Mouse (Mus musculus) limb, embryonic 12.5 days (tissue): ENCODE measurements around the gene Rbfox3. TPM values are rescaled to one million over a fixed set of nuclear protein-coding genes. Genes with fewer than 3 reads are reported as not detected.
"Not testable (repeated sequence)": the region's sequence is repeated elsewhere in the genome, so short reads cannot be mapped to it uniquely, and the experiment has no call there.

ENCODE experiments used
- ATAC-seq: fragments of 200-750 bp; cut with Nextera tagmentation; 2 replicates; pipeline ENCODE4 v1.8.0; 2017; ENCODE audit warnings: low read depth, moderate TSS enrichment; ENCODE audit not compliant: insufficient number of reproducible peaks, insufficient read depth, low FRiP score, low TSS enrichment
- H3K27ac ChIP-seq: fragments of 300-500 bp; sonication (generic); 2 replicates; pipeline ENCODE4 v1.5.1; 2016; ENCODE audit warnings: mild to moderate bottlenecking, moderate library complexity
- H3K27me3 ChIP-seq: fragments of 300-500 bp; sonication (generic); 2 replicates; pipeline ENCODE4 v1.6.1; 2016; ENCODE audit warnings: mild to moderate bottlenecking, moderate library complexity
- H3K36me3 ChIP-seq: fragments of 300-500 bp; sonication (generic); 2 replicates; pipeline ENCODE4 v1.6.1; 2016; ENCODE audit warnings: mild to moderate bottlenecking, moderate library complexity
- H3K4me1 ChIP-seq: fragments of 300-500 bp; sonication (generic); replicated peaks from 2 replicates; pipeline ENCODE4 v1.6.1; 2016
- H3K4me2 ChIP-seq: fragments of 300-500 bp; sonication (generic); 2 replicates; pipeline ENCODE4 v1.6.1; 2016; ENCODE audit warnings: mild to moderate bottlenecking, moderate library complexity
- H3K4me3 ChIP-seq: fragments of 300-500 bp; sonication (generic); replicated peaks from 2 replicates; pipeline ENCODE4 v1.5.1; 2016; ENCODE audit warnings: mild to moderate bottlenecking
- H3K9ac ChIP-seq: fragments of 300-500 bp; sonication (generic); replicated peaks from 2 replicates; pipeline ENCODE4 v1.6.1; 2016; ENCODE audit warnings: mild to moderate bottlenecking, moderate library complexity
- H3K9me3 ChIP-seq: fragments of 300-500 bp; sonication (generic); 2 replicates; pipeline ENCODE4 v1.6.1; 2016; ENCODE audit warnings: mild to moderate bottlenecking, moderate library complexity
- WGBS: fragments of 180-500 bp; shearing (Covaris S2); methylation state at CpG from one replicate; pipeline ENCODE4 v1.1.7; 2016; 5-methylcytosine and 5-hydroxymethylcytosine counted together
- polyA plus RNA-seq: library from polyadenylated mRNA; unstranded; fragments of >200 nt; fragmentation: Nextera tagmentation; extraction: Ambion mirVana; gene quantifications from 2 replicates; pipeline ENCODE4 v1.2.1, GENCODE M21; 2016

Rbfox3 gene
- polyA plus RNA-seq, 1 experiment from 2014 or later: 3.9 TPM

DNA sequence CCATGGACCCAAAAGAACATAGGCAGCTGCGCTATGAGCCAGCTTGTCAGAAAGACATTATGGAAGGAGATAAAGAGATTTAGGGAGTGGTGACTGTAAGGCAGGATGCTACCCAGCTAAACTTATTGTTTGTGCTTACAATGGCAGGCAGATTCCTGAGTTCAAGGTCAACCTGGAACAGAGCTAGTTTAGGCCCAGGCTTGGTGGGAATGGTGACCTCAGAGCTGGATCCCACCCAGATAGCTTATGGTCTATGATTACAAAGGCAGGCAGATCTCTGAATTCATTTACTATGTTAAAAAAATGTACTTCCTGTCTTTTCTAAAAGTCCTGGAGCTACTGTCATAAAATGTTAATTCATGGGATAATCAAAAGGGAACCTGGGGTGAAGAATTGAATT is 123.3 kb downstream of the Rbfox3 start:
- Histone ChIP-seq H3K27me3 (no peaks in the 10 kb centered on the region), H3K4me1 (peaks cover 12% of the 10 kb centered on the region), H3K4me2 (no peak overlapping the region), H3K36me3 (no peaks in the 10 kb centered on the region), H3K9me3 (peaks cover 6% of the 10 kb centered on the region; the same call in 1 of the 2 replicates), H3K9ac (no peak overlapping the region), H3K27ac (no peak overlapping the region), H3K4me3 (no peak overlapping the region)
- WGBS: 87% methylated on average over 1 of the region's 1 CpGs
- no peak for ATAC-seq

DNA sequence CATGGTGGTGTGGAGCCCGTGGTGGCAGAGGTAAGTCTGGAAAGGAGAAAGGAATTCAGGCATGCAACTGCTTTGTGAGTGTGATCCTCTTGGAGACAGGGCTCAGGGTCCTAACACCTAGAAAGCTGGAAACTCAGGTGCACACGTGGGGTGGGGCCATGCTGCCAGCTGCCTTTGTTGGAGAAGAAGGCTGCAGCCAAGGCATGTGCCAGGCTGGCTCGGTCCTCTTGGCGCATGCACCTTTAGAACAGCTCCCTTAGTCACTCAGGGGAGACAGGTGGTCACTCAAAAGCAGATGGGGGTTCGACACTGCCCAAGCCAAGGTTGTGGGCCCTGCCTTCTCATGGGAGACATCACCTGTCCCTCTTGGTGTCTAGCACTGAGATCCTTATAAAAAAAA is 128.7 kb downstream of the Rbfox3 start:
- Histone ChIP-seq H3K36me3 (no peaks in the 10 kb centered on the region), H3K4me3 (no peak overlapping the region), H3K9me3 (peaks cover 1% of the 10 kb centered on the region; the same call in 1 of the 2 replicates), H3K4me2 (no peak overlapping the region), H3K4me1 (no peaks in the 10 kb centered on the region), H3K9ac (no peak overlapping the region), H3K27ac (no peak overlapping the region), H3K27me3 (no peaks in the 10 kb centered on the region)
- ATAC-seq: no peak
- 90% methylated on average over 5 of the region's 5 CpGs for WGBS

DNA sequence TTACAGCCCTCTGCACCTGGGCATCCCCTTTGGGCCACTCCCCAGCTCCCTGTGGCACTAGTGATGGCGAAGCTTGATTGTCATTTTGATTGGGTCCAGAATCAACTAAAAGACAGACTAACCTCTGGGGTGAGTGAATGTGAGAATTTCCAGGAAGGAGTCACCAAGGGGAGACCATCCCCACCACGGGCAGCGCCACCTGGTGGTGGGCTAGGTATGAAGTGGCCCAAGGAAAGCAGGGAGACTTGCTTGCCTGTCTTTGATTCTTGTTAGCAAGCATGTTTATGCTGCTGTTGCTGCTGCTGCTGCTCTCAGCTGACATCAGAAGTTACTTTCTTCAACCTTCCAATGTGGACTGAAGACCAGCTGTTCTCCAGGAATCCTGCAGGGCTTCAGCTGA is 135.6 kb downstream of the Rbfox3 start:
- no peak overlapping the region for H3K9ac ChIP-seq
- ATAC-seq: no peak
- H3K27ac ChIP-seq: no peak overlapping the region
- no peak overlapping the region for H3K4me3 ChIP-seq
- 0 out of 2 replicates have a peak, but pooled peaks cover 5% of the 10 kb centered on the region for H3K27me3 ChIP-seq
- peaks cover 15% of the 10 kb centered on the region for H3K4me1 ChIP-seq
- 16% methylated on average over 3 of the region's 3 CpGs for WGBS
- no peaks in the 10 kb centered on the region for H3K36me3 ChIP-seq
- H3K4me2 ChIP-seq: no peak overlapping the region
- H3K9me3 ChIP-seq: no peaks in the 10 kb centered on the region

DNA sequence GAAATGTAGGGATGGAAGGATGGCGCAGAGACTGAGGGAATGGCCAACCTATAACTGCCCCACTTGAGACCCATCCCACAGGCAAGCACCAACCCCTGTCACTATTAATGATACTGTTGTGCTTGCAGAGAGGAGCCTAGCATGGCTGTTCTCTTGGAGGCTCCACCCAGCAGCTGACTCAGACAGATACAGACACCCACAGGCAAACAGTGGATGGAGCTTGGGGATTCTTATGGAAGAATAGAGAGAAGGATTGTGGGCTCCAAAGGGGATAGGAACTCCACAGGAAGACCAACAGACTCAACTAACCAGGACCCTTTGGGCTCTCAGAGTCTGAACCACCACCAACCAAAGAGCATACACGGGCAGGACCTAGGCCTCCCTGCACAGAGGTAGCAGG is 136.6 kb downstream of the Rbfox3 start:
- H3K9ac ChIP-seq, H3K27ac ChIP-seq, ATAC-seq, H3K4me2 ChIP-seq, H3K27me3 ChIP-seq, H3K36me3 ChIP-seq, H3K4me3 ChIP-seq, H3K9me3 ChIP-seq: not testable (repeated sequence)
- H3K4me1 ChIP-seq: peaks cover 15% of the 10 kb centered on the region
- 89% methylated on average over 2 of the region's 2 CpGs for WGBS

GRCm38 (mm10) chr11:118773076-118773583 is 138.3 kb downstream of the Rbfox3 start:
- H3K4me2 ChIP-seq: no peak overlapping the region
- H3K27me3 ChIP-seq: 0 out of 2 replicates have a peak, but pooled peaks cover 5% of the 10 kb centered on the region
- H3K9ac ChIP-seq: 0 out of 2 replicates have a peak overlapping the region, but pooled peaks have one; percentile 27
- no peak for ATAC-seq
- H3K27ac ChIP-seq: no peak overlapping the region
- 59% methylated on average over 12 of the region's 12 CpGs for WGBS
- H3K9me3 ChIP-seq: no peaks in the 10 kb centered on the region
- peaks cover 27% of the 10 kb centered on the region for H3K4me1 ChIP-seq
- H3K36me3 ChIP-seq: no peaks in the 10 kb centered on the region
- H3K4me3 ChIP-seq: no peak overlapping the region

DNA sequence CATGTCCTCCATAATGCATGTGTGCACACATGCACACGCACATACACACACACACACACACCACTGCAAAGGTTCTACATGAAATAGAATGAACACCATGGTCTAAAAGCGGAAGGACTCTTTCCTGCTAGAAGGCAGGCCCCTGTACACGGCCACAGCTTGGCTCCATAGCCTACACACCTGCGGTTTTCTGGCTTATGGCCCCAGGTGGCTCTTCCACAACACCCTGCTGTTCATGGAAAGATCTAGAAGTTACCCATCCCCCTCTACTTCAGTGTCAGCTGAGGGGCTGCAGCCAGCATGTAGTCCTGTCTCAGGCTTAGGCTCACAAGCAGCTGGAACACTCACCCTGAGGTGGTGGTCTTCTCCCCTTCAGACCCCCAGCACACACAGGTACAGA is 140.0 kb downstream of the Rbfox3 start:
- Histone ChIP-seq H3K27me3 (0 out of 2 replicates have a peak, but pooled peaks cover 5% of the 10 kb centered on the region), H3K4me2 (no peak overlapping the region), H3K4me1 (peaks cover 30% of the 10 kb centered on the region), H3K27ac (no peak overlapping the region), H3K9me3 (no peaks in the 10 kb centered on the region), H3K9ac (no peak overlapping the region), H3K4me3 (no peak overlapping the region), H3K36me3 (no peaks in the 10 kb centered on the region)
- ATAC-seq: no peak
- WGBS: 85% methylated on average over 4 of the region's 4 CpGs

DNA sequence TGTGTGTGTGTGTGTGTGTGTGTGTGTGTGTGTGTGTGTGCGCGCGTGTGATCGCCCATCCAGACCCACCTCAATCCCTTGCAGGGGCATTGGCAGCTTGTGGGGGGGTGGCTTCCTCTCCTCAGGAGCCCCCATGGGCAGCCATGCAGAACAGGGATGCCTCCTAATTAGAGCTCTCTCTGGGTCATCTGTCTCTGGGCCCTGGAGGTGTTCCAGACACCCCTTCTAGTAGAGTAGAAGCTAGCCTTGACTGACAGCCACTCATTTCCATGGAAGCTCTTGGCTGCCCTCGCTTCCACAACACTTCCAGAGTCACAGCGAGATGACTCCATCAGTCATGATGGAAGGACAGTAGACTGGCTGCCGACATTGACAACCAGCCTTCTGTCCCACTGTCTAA is 140.6 kb downstream of the Rbfox3 start:
- Histone ChIP-seq H3K36me3 (no peaks in the 10 kb centered on the region), H3K4me1 (peaks cover 30% of the 10 kb centered on the region), H3K4me3 (no peak overlapping the region), H3K27ac (no peak overlapping the region), H3K9me3 (no peaks in the 10 kb centered on the region), H3K27me3 (0 out of 2 replicates have a peak, but pooled peaks cover 5% of the 10 kb centered on the region), H3K9ac (no peak overlapping the region), H3K4me2 (no peak overlapping the region)
- 92% methylated on average over 3 of the region's 7 CpGs for WGBS
- no peak for ATAC-seq

GRCm38 (mm10) chr11:118769542-118769941 is 141.9 kb downstream of the Rbfox3 start:
- no peak overlapping the region for H3K4me2 ChIP-seq
- no peak overlapping the region for H3K4me3 ChIP-seq
- 0 out of 2 replicates have a peak, but pooled peaks cover 5% of the 10 kb centered on the region for H3K27me3 ChIP-seq
- H3K27ac ChIP-seq: no peak overlapping the region
- no peaks in the 10 kb centered on the region for H3K36me3 ChIP-seq
- H3K4me1 ChIP-seq: peaks cover 30% of the 10 kb centered on the region
- no peak for ATAC-seq
- WGBS: 59% methylated on average over 2 of the region's 2 CpGs
- H3K9ac ChIP-seq: no peak overlapping the region
- no peaks in the 10 kb centered on the region for H3K9me3 ChIP-seq

- no peak overlapping the region for H3K9ac ChIP-seq
- peaks cover 30% of the 10 kb centered on the region for H3K4me1 ChIP-seq
- 69% methylated on average over 3 of the region's 3 CpGs for WGBS
- H3K36me3 ChIP-seq: no peaks in the 10 kb centered on the region
- no peaks in the 10 kb centered on the region for H3K9me3 ChIP-seq
- 0 out of 2 replicates have a peak, but pooled peaks cover 5% of the 10 kb centered on the region for H3K27me3 ChIP-seq
- no peak overlapping the region for H3K27ac ChIP-seq
- no peak overlapping the region for H3K4me3 ChIP-seq
- H3K4me2 ChIP-seq: no peak overlapping the region
- ATAC-seq: no peak
Measured at GRCm38 (mm10) chr11:118768441-118768840, 143.0 kb downstream of the Rbfox3 start.

DNA sequence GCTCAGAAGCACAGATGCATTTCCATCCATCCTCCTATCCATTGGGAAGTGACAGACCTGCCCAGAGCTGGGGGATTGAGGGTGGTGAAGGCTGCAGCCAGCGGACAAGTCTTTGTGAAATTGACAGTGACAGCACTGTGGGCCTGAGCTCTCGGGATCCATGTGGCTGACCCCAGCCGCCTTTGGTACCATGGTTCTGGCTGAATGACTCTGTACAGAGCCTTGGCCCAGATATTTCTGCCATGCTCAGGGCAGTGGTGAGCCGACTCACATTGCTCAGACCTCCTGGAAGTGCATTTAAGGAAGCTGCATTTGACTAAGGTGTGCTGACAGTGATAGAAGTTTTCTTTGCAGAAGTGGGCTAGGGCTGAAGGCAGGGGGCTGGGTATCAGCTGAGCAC is 144.0 kb downstream of the Rbfox3 start:
- Histone ChIP-seq H3K36me3 (no peaks in the 10 kb centered on the region), H3K4me1 (peaks cover 26% of the 10 kb centered on the region), H3K27ac (no peak overlapping the region), H3K27me3 (no peaks in the 10 kb centered on the region), H3K4me2 (no peak overlapping the region), H3K9ac (no peak overlapping the region), H3K9me3 (no peaks in the 10 kb centered on the region), H3K4me3 (no peak overlapping the region)
- WGBS: 61% methylated on average over 4 of the region's 4 CpGs
- ATAC-seq: no peak

DNA sequence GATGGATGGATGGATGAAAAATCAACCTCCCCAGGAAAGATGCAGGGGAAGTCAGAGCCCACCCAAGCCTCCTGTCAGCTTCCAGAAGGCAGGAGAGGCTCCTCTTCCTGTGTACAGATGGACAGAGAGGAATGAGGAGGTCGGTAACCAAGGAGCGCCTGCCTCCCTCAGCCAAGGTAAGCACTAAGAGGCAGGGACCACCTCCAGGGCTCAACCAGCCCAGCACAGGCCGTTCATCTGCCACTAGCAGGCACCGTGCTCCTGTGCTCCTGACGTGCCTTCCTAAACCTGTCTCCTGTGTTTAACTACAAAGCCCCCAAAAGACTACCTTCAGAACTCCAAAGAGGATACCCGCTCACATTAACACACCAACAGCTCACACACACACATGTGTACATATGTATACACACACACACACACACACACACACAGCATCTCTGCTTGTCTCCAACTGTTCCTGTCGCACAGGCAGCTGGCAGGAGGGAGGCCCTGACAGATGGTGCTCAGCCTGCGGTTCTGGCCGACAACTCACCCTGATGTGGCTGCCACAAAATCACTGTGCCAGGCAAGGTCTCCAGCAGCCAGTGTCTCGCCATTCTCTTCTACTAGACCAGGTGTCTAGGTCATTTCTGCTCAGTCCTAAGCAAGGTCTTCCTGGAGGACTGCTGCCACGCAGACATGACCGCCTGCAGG is 151.0 kb downstream of the Rbfox3 start:
- Histone ChIP-seq H3K9me3 (no peaks in the 10 kb centered on the region), H3K27me3 (no peaks in the 10 kb centered on the region), H3K9ac (no peak overlapping the region), H3K36me3 (no peaks in the 10 kb centered on the region), H3K4me3 (no peak overlapping the region), H3K27ac (no peak overlapping the region), H3K4me1 (no peaks in the 10 kb centered on the region), H3K4me2 (no peak overlapping the region)
- ATAC-seq: no peak
- WGBS: 85% methylated on average over 12 of the region's 12 CpGs

DNA sequence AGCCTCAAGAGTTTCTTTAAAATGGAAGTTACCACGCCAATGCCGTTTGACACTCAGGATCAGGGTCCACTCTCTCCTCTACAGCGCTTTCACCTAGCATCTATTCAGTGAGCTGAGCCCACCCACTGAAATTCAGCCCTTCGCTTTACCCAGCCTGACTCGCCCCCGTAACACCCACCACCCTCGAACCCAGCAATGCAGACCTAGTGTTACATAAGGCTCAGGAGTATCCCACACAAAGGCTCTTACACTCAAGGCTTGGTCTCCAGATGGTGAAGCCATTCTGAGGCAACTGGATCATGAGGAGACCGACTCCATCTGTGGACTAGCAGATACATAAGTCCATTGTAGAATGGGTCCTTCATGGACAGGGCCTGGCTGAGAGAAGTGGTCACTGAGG is 152.2 kb downstream of the Rbfox3 start:
- no peak for ATAC-seq
- 0 out of 2 replicates have a peak, but pooled peaks cover 4% of the 10 kb centered on the region for H3K4me1 ChIP-seq
- no peak overlapping the region for H3K27ac ChIP-seq
- no peak overlapping the region for H3K4me2 ChIP-seq
- no peak overlapping the region for H3K9ac ChIP-seq
- WGBS: 88% methylated on average over 8 of the region's 8 CpGs
- no peaks in the 10 kb centered on the region; the same call in 1 of the 2 replicates for H3K27me3 ChIP-seq
- H3K36me3 ChIP-seq: no peaks in the 10 kb centered on the region
- H3K9me3 ChIP-seq: no peaks in the 10 kb centered on the region
- H3K4me3 ChIP-seq: no peak overlapping the region
